Mouse (Mus musculus) heart, adult 8-10 months (tissue): ENCODE results near the gene Trim59. TPM values are rescaled to one million over a fixed set of nuclear protein-coding genes. Genes with fewer than 3 reads are reported as not detected.

Source experiments
- DNase-seq: peaks from one replicate; pipeline ENCODE4 v3.0.0; 2022; ENCODE audit warnings: low spot score
- microRNA-seq: library from miRNA; unstranded; fragments of <30 nt; microRNA quantifications from one replicate; pipeline ENCODE4 v1.2.0, GENCODE M21; 2022
- total RNA-seq, 4 experiments: library from RNA; stranded (reverse); gene quantifications; 2 replicates each; pipeline ENCODE4 v1.2.4; 2022

Trim59 gene
- total RNA-seq, 4 experiments from 2014 or later, result 0.90 to 2.7 (median 1.3) TPM

DNA sequence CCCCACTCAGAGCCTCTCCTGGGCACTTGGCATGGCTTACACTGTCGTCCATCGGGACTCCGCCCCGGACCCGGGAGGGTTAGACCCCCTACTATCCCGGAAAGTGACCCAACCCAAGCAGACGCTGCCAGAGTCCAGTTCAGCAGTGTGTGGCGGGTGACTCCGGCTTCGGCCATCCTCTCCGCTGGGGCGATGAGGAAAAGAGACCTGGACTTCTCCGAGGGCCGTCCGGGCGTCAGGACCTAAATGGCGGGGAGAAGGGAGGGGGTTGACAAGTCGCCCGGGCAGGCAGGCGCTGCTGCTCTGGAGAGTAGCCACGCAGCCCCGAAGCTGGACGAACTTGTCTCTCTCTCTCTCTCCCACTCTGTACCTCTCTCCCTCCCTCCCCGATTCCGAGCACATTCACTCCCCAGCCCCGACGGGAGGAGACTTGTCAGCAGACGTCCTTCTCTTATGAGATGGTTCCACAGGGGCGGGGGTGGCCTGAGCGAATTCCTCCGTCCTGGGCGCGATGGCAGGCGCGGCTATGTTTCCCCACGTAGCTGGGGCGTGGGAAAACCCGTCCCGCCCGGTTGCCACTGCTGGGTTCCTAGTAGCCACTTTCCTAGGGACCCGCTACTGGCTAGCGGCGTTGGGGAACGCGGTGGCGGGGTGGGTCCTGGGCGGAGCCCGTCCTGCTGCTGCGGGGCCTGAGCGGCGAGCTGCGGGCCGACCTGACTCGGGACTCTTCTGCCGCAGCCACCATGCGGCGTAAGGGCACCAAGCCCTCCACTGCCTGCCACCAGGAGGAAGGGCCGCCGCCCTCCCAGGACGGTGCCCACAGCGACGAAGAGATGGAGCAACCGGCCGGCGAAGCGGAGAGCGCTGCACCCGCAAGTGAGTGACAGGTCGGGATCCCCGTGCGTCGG lies 39.0 kb downstream of the Trim59 start:
- DNase-seq, result peak; percentile 40

DNA sequence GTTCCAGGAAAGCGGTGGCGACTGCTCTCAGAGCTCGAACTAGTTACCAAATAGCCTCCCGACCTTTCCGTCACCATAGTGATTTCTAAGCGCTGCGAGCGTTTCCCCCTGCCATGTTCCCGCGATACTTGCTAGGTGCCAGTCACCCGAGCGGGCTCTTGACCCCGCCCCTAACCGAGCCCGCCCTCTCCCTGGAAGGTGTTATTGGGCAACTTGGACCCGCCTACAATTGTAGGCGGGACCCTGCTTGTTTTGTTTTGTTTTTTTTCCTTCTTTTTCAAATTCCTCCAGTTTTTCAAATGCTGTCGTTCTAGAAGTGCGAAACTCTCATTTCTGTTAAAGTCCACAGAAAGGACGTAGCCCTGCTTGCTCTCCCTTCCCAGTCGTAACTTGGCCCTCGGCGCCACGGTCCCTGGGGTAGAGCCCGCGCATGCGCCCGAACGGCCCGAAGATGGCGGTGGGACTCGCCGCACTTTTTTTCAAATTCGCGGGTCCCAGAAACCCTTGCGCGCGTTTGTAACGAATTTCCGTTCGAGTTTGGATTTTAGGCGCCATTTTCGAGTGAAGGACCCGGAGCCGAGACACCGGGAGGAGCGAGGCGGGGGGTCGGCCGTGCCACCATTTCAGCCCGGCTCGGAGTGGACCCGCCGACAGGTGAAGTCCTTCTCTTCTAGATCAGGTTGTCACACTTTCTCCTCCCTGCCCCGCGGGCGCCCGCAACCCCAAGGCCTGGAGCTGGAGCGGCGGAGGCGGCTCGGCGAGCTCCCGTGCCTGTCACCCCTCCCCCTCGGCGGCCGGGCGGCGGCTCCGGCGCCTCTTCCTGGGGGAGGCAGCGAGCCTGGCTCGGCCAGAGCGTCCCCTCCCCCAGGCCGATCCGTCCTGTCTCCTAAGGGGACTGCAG lies 39.9 kb downstream of the Trim59 start, which contains the start of the genes Ift80 and Smc4:
Gene Ift80 (minus strand): TSS at position 134 of the 901 bp plus-strand sequence.
Gene Smc4 (plus strand): TSS at position 302 of the 901 bp plus-strand sequence.
- DNase-seq, result peak; percentile 98

DNA sequence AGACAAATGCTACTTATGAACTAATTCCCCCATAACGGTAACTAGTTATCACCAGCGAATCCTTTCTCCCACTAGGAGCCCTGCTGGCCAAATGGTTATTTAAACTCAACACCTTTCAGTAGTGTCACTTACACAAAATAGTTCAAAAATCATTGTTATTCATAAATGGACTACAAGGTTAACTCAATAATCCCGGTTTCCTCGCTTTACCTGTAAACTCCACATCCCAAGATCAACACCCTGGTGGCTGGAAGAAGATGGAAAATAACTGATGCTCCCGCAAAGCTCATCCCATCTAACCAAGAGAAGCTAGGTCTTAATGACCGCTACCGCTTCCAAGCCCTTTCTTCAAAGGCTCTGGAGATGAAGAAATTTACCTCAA lies 40.5 kb downstream of the Trim59 start:
- DNase-seq, result no peak

DNA sequence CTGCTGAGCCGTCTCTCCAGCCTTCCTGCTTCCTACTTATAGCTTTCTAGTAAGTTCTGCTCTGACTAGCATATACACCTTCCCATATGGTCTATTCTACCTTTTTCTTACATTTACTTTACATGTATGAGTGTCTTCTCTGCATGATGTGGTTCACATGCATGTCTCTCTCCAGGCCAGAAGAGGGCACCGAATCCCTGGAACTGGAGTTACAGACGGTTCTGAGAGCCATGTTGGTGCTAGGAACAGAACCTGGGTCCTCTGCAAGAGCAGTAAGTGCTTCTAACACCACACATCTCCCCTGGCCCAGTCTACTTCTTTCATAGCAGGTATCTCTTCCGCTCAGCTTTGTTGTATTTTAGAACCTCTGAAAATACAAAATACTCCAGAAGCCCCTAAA lies 41.8 kb downstream of the Trim59 start:
- no peak for DNase-seq

DNA sequence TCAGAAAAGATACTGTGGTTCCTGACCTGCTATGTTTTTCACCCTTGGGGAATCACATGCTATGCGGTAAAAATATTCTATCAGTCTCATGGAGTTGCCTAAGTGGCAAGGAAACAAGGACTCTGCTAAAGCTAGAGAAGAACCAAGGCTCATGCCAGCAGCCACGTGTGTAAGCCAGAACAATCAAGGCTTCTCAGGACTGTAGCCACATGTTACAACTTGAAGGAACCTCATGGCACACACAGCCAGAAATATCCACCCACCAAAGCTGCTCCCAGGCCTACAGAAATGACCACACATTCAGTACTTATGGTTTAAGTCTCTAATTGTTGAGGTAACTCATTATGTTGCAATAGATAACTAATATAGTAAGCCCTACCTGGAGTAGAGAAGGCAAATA lies 58.0 kb downstream of the Trim59 start:
- DNase-seq, result no peak

Small RNA genes lying within 50 kb of the gene (microRNA-seq; reads per million reads assigned to microRNA genes)
- 1,536 reads per million, percentile 84 among the genes with 10 or more reads in this experiment for gene Mir15b
- gene Mir16-2, result 207 reads per million, percentile 67 among the genes with 10 or more reads in this experiment

Other genes starting within 250 kb of the Trim59 start
- gene 1110032F04Rik, start 175.2 kb downstream of the Trim59 start, total RNA-seq, result 1 to 10 TPM in 1 of 4 experiments, under 1 TPM in 3; 0.66 to 1.2 (median 0.76) TPM
- gene Ift80, start 40.2 kb downstream of the Trim59 start, total RNA-seq, result 1 to 10 TPM; 3.9 to 8.2 (median 5.2) TPM
- 10 to 100 TPM; 10.0 to 12.2 (median 11.4) TPM for gene Smc4, start 40.0 kb downstream of the Trim59 start, total RNA-seq
- gene Kpna4, start 82.4 kb upstream of the Trim59 start, total RNA-seq, result 10 to 100 TPM; 85.3 to 94.0 (median 91.3) TPM
- gene Arl14, start 177.7 kb upstream of the Trim59 start, total RNA-seq, result not detected